Mouse (Mus musculus) ES-E14 (cell line): ENCODE data around the gene Nrg3. TPM values are rescaled to one million over a fixed set of nuclear protein-coding genes. Genes with fewer than 3 reads are reported as not detected.

Experiments
- DNase-seq: peaks from one replicate; pipeline ENCODE4 v3.0.0-alpha.2; 2013; ENCODE audit warnings: low read depth, low spot score
- H3K27ac ChIP-seq: 2 replicates; pipeline ENCODE4 v1.5.1; 2012; ENCODE audit warnings: low read depth, mild to moderate bottlenecking, low read length, moderate library complexity, mixed read lengths; ENCODE audit not compliant: poor library complexity, insufficient read depth, severe bottlenecking
- H3K36me3 ChIP-seq: 2 replicates; pipeline ENCODE4 v1.6.1; 2012; ENCODE audit warnings: mild to moderate bottlenecking, low read length, moderate library complexity, mixed read lengths; ENCODE audit not compliant: control insufficient read depth, poor library complexity, insufficient read depth, severe bottlenecking
- H3K4me1 ChIP-seq, 2 experiments: fragments of 150-350 bp in 1 of 2; sonication (generic) in 1 of 2; 2 replicates each; pipeline ENCODE4 v1.6.1; 2012; ENCODE audit warnings: low read length in 2 of 2, mild to moderate bottlenecking in 1 of 2, mixed read lengths in 1 of 2; ENCODE audit not compliant: control insufficient read depth in 2 of 2, insufficient read depth in 2 of 2, poor library complexity in 1 of 2
- H3K4me3 ChIP-seq, 2 experiments: fragments of 150-350 bp in 1 of 2; sonication (generic) in 1 of 2; 2 replicates each; pipeline ENCODE4 v1.5.1; 2012; ENCODE audit warnings: low read length in 2 of 2, low read depth in 1 of 2, mild to moderate bottlenecking in 1 of 2, mixed read lengths in 1 of 2; ENCODE audit not compliant: insufficient read depth in 1 of 2, poor library complexity in 1 of 2, severe bottlenecking in 1 of 2
- H3K9ac ChIP-seq: 2 replicates; pipeline ENCODE4 v1.6.1; 2012; ENCODE audit warnings: low read depth, mild to moderate bottlenecking, low read length, mixed read lengths; ENCODE audit not compliant: poor library complexity, insufficient read depth, severe bottlenecking
- H3K9me3 ChIP-seq: fragments of 150-350 bp; sonication (generic); 2 replicates; pipeline ENCODE4 v1.6.1; 2012; ENCODE audit warnings: low read depth, mild to moderate bottlenecking, low read length; ENCODE audit not compliant: control insufficient read depth, insufficient read depth
- CHD2 ChIP-seq: IDR thresholded peaks from 2 replicates; pipeline ENCODE4 v1.6.1; 2014; ENCODE audit warnings: mild to moderate bottlenecking, low read depth, low read length, inconsistent platforms
- HCFC1 ChIP-seq: IDR thresholded peaks from 2 replicates; pipeline ENCODE4 v1.6.1; 2012; ENCODE audit warnings: low read length, inconsistent platforms, borderline replicate concordance; ENCODE audit not compliant: insufficient read depth
- MAFK ChIP-seq: IDR thresholded peaks from 2 replicates; pipeline ENCODE4 v1.6.1; 2014; ENCODE audit warnings: mild to moderate bottlenecking, low read depth, low read length, inconsistent platforms; ENCODE audit not compliant: insufficient read depth
- ZC3H11A ChIP-seq: IDR thresholded peaks from 2 replicates; pipeline ENCODE4 v1.6.1; 2012; ENCODE audit warnings: low read depth, mild to moderate bottlenecking, inconsistent platforms, low read length, borderline replicate concordance
- ZNF384 ChIP-seq: IDR thresholded peaks from 2 replicates; pipeline ENCODE4 v1.6.1; 2012; ENCODE audit warnings: low read depth, low read length, inconsistent platforms
- in situ Hi-C, 2 experiments: fragments of 600-800 bp; cut with MboI; formaldehyde crosslinking; loops; one replicate each; pipeline ENCODE4 v1.15.1; 2025; ENCODE audit warnings: low sequenced_read_pairs in 2 of 2, inconsistent platforms in 1 of 2; ENCODE audit not compliant: unreplicated experiment in 2 of 2
- total RNA-seq: library from RNA; depleted of rRNA; stranded (reverse); fragments of 300-350 nt; gene quantifications from 2 replicates; pipeline ENCODE4 v1.2.3, GENCODE M21; 2012

Gene Nrg3
- total RNA-seq, 1 experiment = not detected

DNA sequence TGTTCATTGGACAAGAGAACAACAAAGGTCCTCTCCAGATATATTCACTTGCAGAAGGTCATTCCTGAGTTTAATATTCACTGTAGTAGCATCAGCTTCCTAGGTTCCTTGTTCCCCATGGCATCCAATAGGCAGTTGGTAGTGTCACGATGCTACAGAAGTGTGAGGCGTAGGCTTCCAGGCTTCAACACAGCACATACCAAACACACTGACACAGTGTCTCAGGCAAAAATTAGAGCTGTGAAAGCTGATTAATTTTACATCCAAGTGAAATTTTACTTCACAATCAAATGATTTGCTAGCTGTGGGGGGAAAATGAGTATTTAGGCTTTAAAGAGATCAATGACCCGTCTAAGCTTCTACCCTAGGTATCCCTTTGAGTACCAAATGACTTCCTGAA lies 438.4 kb downstream of the Nrg3 start:
- Histone ChIP-seq H3K4me3 (no peak overlapping the region), H3K4me1 (no peaks in the 10 kb centered on the region), H3K36me3 (no peaks in the 10 kb centered on the region), H3K9ac (no peak overlapping the region), H3K27ac (no peak overlapping the region), H3K9me3 (no peaks in the 10 kb centered on the region)
- TF ChIP-seq HCFC1 = no peak
- TF ChIP-seq ZC3H11A = no peak
- TF ChIP-seq CHD2 = no peak
- no peak for DNase-seq
- in situ Hi-C loops = no loop called here

DNA sequence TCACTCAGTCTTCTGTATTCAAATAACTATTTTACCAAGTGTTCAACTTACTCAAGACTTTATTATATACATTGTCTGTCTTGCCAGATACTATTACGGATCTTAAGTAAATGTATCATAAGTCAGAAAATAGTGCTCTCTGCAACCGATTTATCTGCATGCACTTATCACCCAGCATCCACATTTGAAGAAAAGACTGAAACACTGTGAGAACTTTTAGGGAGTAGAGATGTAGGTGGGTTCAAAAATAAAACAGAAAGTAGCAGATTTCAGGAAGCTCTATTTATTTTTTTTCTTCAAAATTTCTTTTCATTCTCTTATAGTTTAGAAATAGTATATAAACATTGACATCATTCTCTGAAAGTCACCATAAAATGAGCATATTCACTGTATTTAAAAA lies 449.8 kb downstream of the Nrg3 start:
- in situ Hi-C loops = loop anchor here in 1 of 2 experiments (10.0 kb wide), 1 partner anchor 58 kb away; no protein-coding TSS in a partner anchor
- Histone ChIP-seq H3K27ac (no peak overlapping the region), H3K4me1 (no peaks in the 10 kb centered on the region), H3K4me3 (no peak overlapping the region), H3K9ac (no peak overlapping the region), H3K9me3 (no peaks in the 10 kb centered on the region), H3K36me3 (no peaks in the 10 kb centered on the region)
- DNase-seq = no peak
- no peak for TF ChIP-seq MAFK
- TF ChIP-seq HCFC1 = no peak
- TF ChIP-seq CHD2 = no peak
- TF ChIP-seq ZNF384 = no peak
- no peak for TF ChIP-seq ZC3H11A

DNA sequence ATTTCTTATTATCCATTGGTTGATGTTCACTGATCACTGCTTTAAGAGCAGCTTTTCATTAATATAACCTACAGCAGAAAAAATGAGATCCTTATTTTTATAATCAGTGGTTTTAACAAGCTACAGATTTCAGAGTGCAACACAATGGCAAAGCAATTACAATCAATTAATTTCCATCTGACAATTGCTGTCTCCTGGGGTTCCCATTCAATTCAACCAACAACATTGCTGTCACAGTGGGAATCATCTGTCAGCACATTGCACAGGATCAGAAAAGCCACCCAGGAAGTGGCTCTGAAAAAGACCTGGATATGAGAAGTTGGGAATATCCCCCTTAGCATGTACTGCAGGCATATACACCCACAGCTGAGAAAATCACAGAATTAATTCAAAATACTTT lies 458.8 kb downstream of the Nrg3 start:
- Histone ChIP-seq H3K4me1 (no peaks in the 10 kb centered on the region), H3K4me3 (no peak overlapping the region), H3K9me3 (no peaks in the 10 kb centered on the region), H3K27ac (no peak overlapping the region), H3K36me3 (no peaks in the 10 kb centered on the region), H3K9ac (no peak overlapping the region)
- in situ Hi-C loops = no loop called here
- TF ChIP-seq MAFK (no peak), ZC3H11A (no peak), ZNF384 (no peak), HCFC1 (no peak), CHD2 (no peak)
- no peak for DNase-seq

DNA sequence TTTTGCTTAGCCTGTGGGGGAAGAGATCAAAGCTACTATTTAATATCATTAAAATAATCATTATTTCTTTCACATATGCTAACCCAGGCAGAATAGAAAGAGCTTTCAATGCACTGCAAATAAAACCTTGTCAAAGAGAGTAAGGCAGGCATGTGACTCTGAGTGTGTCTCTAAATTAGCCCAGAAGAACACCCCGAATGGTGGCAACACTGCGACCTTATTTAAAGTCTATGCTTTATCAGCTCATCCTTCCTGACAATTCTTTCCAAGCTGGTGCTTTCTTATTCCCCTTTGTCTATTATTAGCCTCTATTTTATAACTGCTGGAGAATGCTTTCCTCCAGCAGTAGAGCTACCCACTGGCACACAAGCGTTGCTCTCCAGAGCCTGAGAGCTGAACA lies 475.0 kb downstream of the Nrg3 start:
- Histone ChIP-seq H3K9ac (no peak overlapping the region), H3K4me1 (no peaks in the 10 kb centered on the region), H3K9me3 (no peaks in the 10 kb centered on the region), H3K36me3 (no peaks in the 10 kb centered on the region), H3K4me3 (no peak overlapping the region), H3K27ac (no peak overlapping the region)
- in situ Hi-C loops = no loop called here
- TF ChIP-seq HCFC1 = no peak
- TF ChIP-seq ZNF384 = no peak
- TF ChIP-seq CHD2 = no peak
- TF ChIP-seq ZC3H11A = no peak
- no peak for TF ChIP-seq MAFK
- no peak for DNase-seq

DNA sequence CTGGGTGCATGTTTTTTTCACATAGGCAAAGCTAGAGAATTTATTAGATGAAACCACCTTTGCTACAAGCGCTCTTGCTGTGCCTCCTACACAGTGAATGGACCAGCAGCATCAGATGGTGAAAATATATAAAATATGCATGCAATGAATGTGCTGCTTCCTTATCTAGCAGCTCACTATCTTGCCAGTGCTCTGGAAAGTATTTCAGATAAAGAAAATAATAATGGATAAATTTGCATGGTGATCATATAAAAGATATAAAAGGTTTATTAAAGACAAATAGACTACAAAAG lies 480.4 kb downstream of the Nrg3 start:
- H3K4me1 ChIP-seq = no peaks in the 10 kb centered on the region
- no peaks in the 10 kb centered on the region for H3K36me3 ChIP-seq
- DNase-seq = no peak
- H3K9me3 ChIP-seq = no peaks in the 10 kb centered on the region
- H3K27ac ChIP-seq = no peak overlapping the region
- no peak for TF ChIP-seq CHD2
- no peak for TF ChIP-seq ZC3H11A
- TF ChIP-seq MAFK = no peak
- in situ Hi-C loops = no loop called here
- H3K9ac ChIP-seq = no peak overlapping the region
- H3K4me3 ChIP-seq = no peak overlapping the region
